Mouse (Mus musculus): ENCODE results near the gene Anapc11. TPM values are rescaled to one million over a fixed set of nuclear protein-coding genes. Genes with fewer than 3 reads are reported as not detected.

Anapc11 gene
- polyA plus RNA-seq, 2 experiments = 190 to 248 TPM

DNA sequence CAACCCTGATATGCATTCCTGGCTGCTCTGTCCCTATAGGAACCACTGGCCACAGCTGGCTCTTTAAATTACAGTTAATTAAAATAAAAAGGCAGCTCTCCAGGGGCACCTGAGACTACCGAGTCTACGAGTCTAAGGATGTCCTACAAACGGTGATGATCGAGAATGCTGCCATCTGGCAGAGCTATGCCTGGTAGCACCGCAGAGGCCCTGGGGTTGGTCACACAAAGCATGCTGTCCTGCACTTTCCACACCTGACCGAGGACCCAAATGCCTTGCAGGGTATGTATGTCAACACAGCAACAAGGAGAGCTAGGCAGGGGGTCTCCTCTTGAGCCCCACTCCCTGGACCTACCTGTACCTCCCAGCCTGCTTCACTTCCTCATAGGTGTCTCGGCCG lies 15.8 kb downstream of the Anapc11 start:
- DNase-seq (ENCODE audit: low spot score) (no peak), ATAC-seq (ENCODE audit: low FRiP score, low read depth) (no peak)
- Histone ChIP-seq H3K36me3 (ENCODE audit: control insufficient read depth, insufficient read depth, low read length) (peaks cover 63% of the 10 kb centered on the region), H3K9ac (ENCODE audit: low read depth, low read length, severe bottlenecking) (no peak overlapping the region), H3K27me3 (ENCODE audit: control insufficient read depth, insufficient read depth, low read length) (peaks cover 1% of the 10 kb centered on the region), H3K4me3 (replicated peaks; ENCODE audit: low read length) (no peak overlapping the region), H3K9me3 (ENCODE audit: control insufficient read depth, low read length) (no peaks in the 10 kb centered on the region), H3K4me1 (ENCODE audit: control insufficient read depth, insufficient read depth, low read length) (peaks cover 11% of the 10 kb centered on the region), H3K27ac (replicated peaks; ENCODE audit: low read depth, low read length) (no peak overlapping the region), H3K4me2 (replicated peaks; ENCODE audit: low read depth, low read length, severe bottlenecking) (no peak overlapping the region)
- WGBS = 85% methylated on average over 8 of the region's 8 CpGs
- TF ChIP-seq POLR2A (IDR thresholded peaks at IDR 0.05; ENCODE audit: borderline replicate concordance, extremely low read depth, insufficient read depth, insufficient read length) = no peak

GRCm38 (mm10) chr11:120615167-120615566 lies 16.9 kb downstream of the Anapc11 start:
- Histone ChIP-seq H3K9ac (ENCODE audit: low read depth, low read length, severe bottlenecking) (no peak overlapping the region), H3K4me3 (replicated peaks; ENCODE audit: low read length) (no peak overlapping the region), H3K9me3 (ENCODE audit: control insufficient read depth, low read length) (no peaks in the 10 kb centered on the region), H3K4me1 (ENCODE audit: control insufficient read depth, insufficient read depth, low read length) (peaks cover 11% of the 10 kb centered on the region), H3K4me2 (replicated peaks; ENCODE audit: low read depth, low read length, severe bottlenecking) (no peak overlapping the region), H3K27me3 (ENCODE audit: control insufficient read depth, insufficient read depth, low read length) (no peaks in the 10 kb centered on the region), H3K27ac (replicated peaks; ENCODE audit: low read depth, low read length) (no peak overlapping the region), H3K36me3 (ENCODE audit: control insufficient read depth, insufficient read depth, low read length) (peaks cover 72% of the 10 kb centered on the region)
- ATAC-seq (ENCODE audit: low FRiP score, low read depth) (no peak), DNase-seq (ENCODE audit: low spot score) (no peak)
- WGBS = 98% methylated on average over 6 of the region's 6 CpGs
- no peak for TF ChIP-seq POLR2A (IDR thresholded peaks at IDR 0.05; ENCODE audit: borderline replicate concordance, extremely low read depth, insufficient read depth, insufficient read length)

DNA sequence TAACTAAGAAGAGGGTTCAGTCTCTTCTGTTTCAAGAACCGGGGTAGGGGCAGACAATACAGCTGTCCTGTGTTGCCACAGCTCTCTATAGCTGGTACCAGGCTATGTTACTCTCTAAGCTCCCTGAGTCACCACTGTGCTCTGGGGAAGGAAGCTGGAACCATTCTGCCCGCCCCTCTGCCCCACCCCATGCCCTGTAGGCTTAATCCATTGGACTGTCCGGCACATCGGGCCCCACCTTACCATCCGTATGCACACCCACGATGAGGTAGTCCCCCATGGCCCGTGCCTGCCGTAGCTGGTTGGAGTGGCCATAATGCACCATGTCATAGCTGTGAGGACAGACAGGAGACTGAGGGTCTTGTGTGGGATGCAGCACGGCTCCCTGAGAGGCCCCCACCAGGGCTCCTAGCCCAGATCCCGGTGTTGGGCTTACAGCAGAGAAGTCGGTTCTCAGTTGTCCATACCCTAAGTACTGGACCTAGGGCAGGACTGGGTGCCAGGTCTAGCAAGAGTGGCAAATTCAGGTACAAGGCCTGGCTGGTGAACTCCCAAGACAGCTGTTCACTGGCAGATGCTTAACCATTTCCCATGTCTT lies 17.5 kb downstream of the Anapc11 start:
- Histone ChIP-seq H3K9ac (ENCODE audit: low read depth, low read length, severe bottlenecking) (no peak overlapping the region), H3K4me2 (replicated peaks; ENCODE audit: low read depth, low read length, severe bottlenecking) (no peak overlapping the region), H3K27me3 (ENCODE audit: control insufficient read depth, insufficient read depth, low read length) (no peaks in the 10 kb centered on the region), H3K4me3 (replicated peaks; ENCODE audit: low read length) (no peak overlapping the region), H3K27ac (replicated peaks; ENCODE audit: low read depth, low read length) (no peak overlapping the region), H3K4me1 (ENCODE audit: control insufficient read depth, insufficient read depth, low read length) (peaks cover 11% of the 10 kb centered on the region), H3K36me3 (ENCODE audit: control insufficient read depth, insufficient read depth, low read length) (peaks cover 72% of the 10 kb centered on the region), H3K9me3 (ENCODE audit: control insufficient read depth, low read length) (no peaks in the 10 kb centered on the region)
- no peak for DNase-seq (ENCODE audit: low spot score)
- WGBS = 94% methylated on average over 11 of the region's 11 CpGs
- ATAC-seq (ENCODE audit: low FRiP score, low read depth) = no peak
- no peak for TF ChIP-seq POLR2A (IDR thresholded peaks at IDR 0.05; ENCODE audit: borderline replicate concordance, extremely low read depth, insufficient read depth, insufficient read length)

- Histone ChIP-seq H3K9me3 (ENCODE audit: control insufficient read depth, low read length) (no peaks in the 10 kb centered on the region), H3K4me3 (replicated peaks; ENCODE audit: low read length) (peak overlapping the region; percentile 87), H3K27me3 (ENCODE audit: control insufficient read depth, insufficient read depth, low read length) (no peaks in the 10 kb centered on the region), H3K36me3 (ENCODE audit: control insufficient read depth, insufficient read depth, low read length) (peaks cover 71% of the 10 kb centered on the region), H3K4me2 (replicated peaks; ENCODE audit: low read depth, low read length, severe bottlenecking) (peak overlapping the region; percentile 82), H3K27ac (replicated peaks; ENCODE audit: low read depth, low read length) (no peak overlapping the region), H3K4me1 (ENCODE audit: control insufficient read depth, insufficient read depth, low read length) (peaks cover 11% of the 10 kb centered on the region), H3K9ac (ENCODE audit: low read depth, low read length, severe bottlenecking) (peak overlapping the region; percentile 72)
- DNase-seq (ENCODE audit: low spot score) (no peak), ATAC-seq (ENCODE audit: low FRiP score, low read depth) (no peak)
- TF ChIP-seq POLR2A (IDR thresholded peaks at IDR 0.05; ENCODE audit: borderline replicate concordance, extremely low read depth, insufficient read depth, insufficient read length) = no peak
- WGBS = 55% methylated on average over 4 of the region's 4 CpGs
Observed at GRCm38 (mm10) chr11:120616617-120617294, 18.5 kb downstream of the Anapc11 start.

GRCm38 (mm10) chr11:120617519-120618112 lies 19.4 kb downstream of the Anapc11 start, which contains the start of gene Pcyt2:
Gene Pcyt2 (minus strand): TSS chr11:120617936.
- WGBS = under 1% methylated on average over 48 of the region's 56 CpGs
- peak; percentile 94 for ATAC-seq (ENCODE audit: low FRiP score, low read depth)
- H3K27ac ChIP-seq (replicated peaks; ENCODE audit: low read depth, low read length) = 0 out of 2 replicates have a peak within 1 kb of the TSS, but pooled peaks have one; percentile 43
- TF ChIP-seq POLR2A (IDR thresholded peaks at IDR 0.05; ENCODE audit: borderline replicate concordance, extremely low read depth, insufficient read depth, insufficient read length) = no peak
- H3K27me3 ChIP-seq (ENCODE audit: control insufficient read depth, insufficient read depth, low read length) = no peaks in the 10 kb centered on the region
- peak within 1 kb of the TSS; percentile 87 for H3K4me3 ChIP-seq (replicated peaks; ENCODE audit: low read length)
- H3K36me3 ChIP-seq (ENCODE audit: control insufficient read depth, insufficient read depth, low read length) = peaks cover 67% of the 10 kb centered on the region
- peak within 1 kb of the TSS; percentile 72 for H3K9ac ChIP-seq (ENCODE audit: low read depth, low read length, severe bottlenecking)
- H3K4me1 ChIP-seq (ENCODE audit: control insufficient read depth, insufficient read depth, low read length) = peaks cover 11% of the 10 kb centered on the region
- DNase-seq (ENCODE audit: low spot score) = peak; percentile 89
- H3K4me2 ChIP-seq (replicated peaks; ENCODE audit: low read depth, low read length, severe bottlenecking) = peak within 1 kb of the TSS; percentile 82
- no peaks in the 10 kb centered on the region for H3K9me3 ChIP-seq (ENCODE audit: control insufficient read depth, low read length)
